Mouse (Mus musculus) small intestine, adult 2 months (tissue): ENCODE data around the gene Cpa4. TPM values are rescaled to one million over a fixed set of nuclear protein-coding genes. Genes with fewer than 3 reads are reported as not detected.

Experiments
- H3K27ac ChIP-seq: fragments of 200-500 bp; 2 replicates; pipeline ENCODE4 v1.5.1; 2012; ENCODE audit warnings: low read depth, low read length, control low read depth, inconsistent platforms; ENCODE audit not compliant: insufficient read depth
- H3K27me3 ChIP-seq: fragments of 200-500 bp; 2 replicates; pipeline ENCODE4 v1.6.1; 2012; ENCODE audit warnings: mild to moderate bottlenecking, moderate library complexity, low read length, inconsistent platforms; ENCODE audit not compliant: control insufficient read depth, insufficient read depth
- H3K36me3 ChIP-seq: fragments of 200-500 bp; 2 replicates; pipeline ENCODE4 v1.6.1; 2012; ENCODE audit warnings: mild to moderate bottlenecking, low read length, control low read depth, inconsistent platforms; ENCODE audit not compliant: control insufficient read depth, insufficient read depth
- H3K4me1 ChIP-seq: fragments of 200-500 bp; 2 replicates; pipeline ENCODE4 v1.6.1; 2012; ENCODE audit warnings: low read length, inconsistent platforms, mixed read lengths; ENCODE audit not compliant: control insufficient read depth, insufficient read depth, insufficient read length
- H3K4me3 ChIP-seq: fragments of 200-500 bp; 2 replicates; pipeline ENCODE4 v1.5.1; 2012; ENCODE audit warnings: low read depth, mild to moderate bottlenecking, control low read depth, inconsistent platforms, low read length, moderate library complexity
- CTCF ChIP-seq: fragments of 200-500 bp; IDR thresholded peaks from 2 replicates; pipeline ENCODE4 v1.5.1; 2012; ENCODE audit warnings: low read depth, mild to moderate bottlenecking, control low read depth, inconsistent platforms, low read length, moderate library complexity, mixed read lengths; ENCODE audit not compliant: insufficient replicate concordance, insufficient read length; ENCODE audit errors: extremely low read depth
- POLR2A ChIP-seq: fragments of 200-500 bp; IDR thresholded peaks from 2 replicates; pipeline ENCODE4 v1.6.1; 2012; ENCODE audit warnings: low read depth, mild to moderate bottlenecking, control low read depth, inconsistent platforms, low read length, moderate library complexity
- WGBS: fragments of 180-500 bp; shearing (Covaris S2); methylation state at CpG from one replicate; pipeline ENCODE4 v1.1.7; 2018; 5-methylcytosine and 5-hydroxymethylcytosine counted together
- polyA plus RNA-seq: library from polyadenylated mRNA; depleted of rRNA; stranded (reverse); fragments of >200 nt; gene quantifications from 2 replicates; pipeline ENCODE4 v1.2.3, GENCODE M21; 2012; rRNA removed

Gene Cpa4
- polyA plus RNA-seq, 1 experiment: not detected

DNA sequence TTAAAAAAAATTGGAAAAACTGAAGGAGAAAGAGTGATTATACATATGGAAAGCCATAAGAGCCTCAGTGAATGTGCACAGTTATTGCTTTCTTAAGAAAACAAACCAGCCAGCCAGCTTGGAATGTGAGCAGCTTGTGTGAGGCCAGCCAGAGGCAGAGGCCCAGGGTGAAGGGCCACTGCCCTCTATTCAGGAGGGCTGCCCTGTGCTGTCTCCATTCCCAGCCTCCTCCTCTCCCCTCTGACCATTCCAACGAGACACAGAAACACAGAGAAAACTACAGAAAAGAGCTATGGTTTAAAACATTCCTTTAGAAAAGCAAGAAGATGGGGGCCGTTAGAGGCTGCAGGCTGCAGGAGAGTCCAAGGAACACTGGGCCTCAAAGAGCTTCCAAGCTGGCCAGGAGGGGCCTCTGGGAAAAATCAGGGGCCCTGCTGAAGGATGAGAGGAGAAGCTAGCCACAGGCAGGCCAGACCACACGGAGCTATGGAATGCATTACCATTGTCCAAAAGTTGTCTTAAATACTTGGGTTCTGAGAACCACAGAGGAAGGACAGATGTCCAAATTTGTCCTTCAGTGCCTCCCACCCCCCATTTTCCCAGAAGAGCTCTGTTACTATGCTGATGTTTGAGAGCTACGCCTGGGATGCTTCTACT, 68.1 kb downstream of the Cpa4 start:
- no peak overlapping the region for H3K4me3 ChIP-seq
- H3K27ac ChIP-seq: no peak overlapping the region
- WGBS: 64% methylated on average over 4 of the region's 4 CpGs
- no peaks in the 10 kb centered on the region for H3K27me3 ChIP-seq
- no peaks in the 10 kb centered on the region for H3K36me3 ChIP-seq
- no peak for TF ChIP-seq POLR2A
- TF ChIP-seq CTCF: no peak
- no peaks in the 10 kb centered on the region for H3K4me1 ChIP-seq

DNA sequence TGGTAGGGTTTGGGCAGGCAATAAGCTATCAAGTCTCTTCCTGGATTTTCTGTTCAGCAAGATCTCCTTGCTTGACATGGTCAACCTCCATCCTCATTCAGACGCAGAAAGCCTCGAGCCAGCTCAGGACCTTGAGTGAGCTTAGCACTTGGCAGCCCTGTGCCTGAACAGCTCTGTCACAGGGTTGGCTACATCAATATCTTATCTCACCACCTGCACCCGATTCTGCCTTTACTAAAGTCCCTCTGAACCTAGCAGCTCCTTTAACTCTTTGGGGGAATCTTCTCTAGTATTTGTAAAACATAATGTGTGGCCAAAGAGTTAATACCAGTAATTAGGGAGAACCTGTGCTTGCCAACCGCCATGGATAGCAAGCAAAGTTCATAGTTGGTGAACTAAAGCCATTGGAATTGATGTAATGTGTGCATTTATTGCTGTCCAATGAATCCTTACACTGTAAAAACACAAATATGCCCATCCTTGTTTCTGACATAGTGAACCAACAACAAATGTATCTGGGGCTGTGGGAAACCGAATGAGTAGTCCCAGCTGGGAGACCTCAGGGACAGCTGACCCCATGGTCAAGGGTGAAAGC, 70.6 kb downstream of the Cpa4 start, which contains the start of gene Cpa1:
TSS of gene Cpa1 (plus strand) at position 545 of the 595 bp plus-strand sequence.
- H3K4me1 ChIP-seq: peaks cover 3% of the 10 kb centered on the region; the same call in 1 of the 2 replicates
- no peak within 1 kb of the TSS for H3K27ac ChIP-seq
- TF ChIP-seq POLR2A (no peak), CTCF (no peak)
- 31% methylated on average over 5 of the region's 5 CpGs for WGBS
- no peaks in the 10 kb centered on the region for H3K36me3 ChIP-seq
- H3K27me3 ChIP-seq: no peaks in the 10 kb centered on the region
- H3K4me3 ChIP-seq: no peak within 1 kb of the TSS

Other genes with a start within 250 kb of the Cpa4 start
- gene Zc3hc1, start 177.3 kb upstream of the Cpa4 start, polyA plus RNA-seq: 2.5 and 5.9 TPM in 2 replicates
- gene Klhdc10, start 166.5 kb upstream of the Cpa4 start, polyA plus RNA-seq: 6.6 and 7.1 TPM in 2 replicates
- gene Tmem209, start 58.6 kb upstream of the Cpa4 start, polyA plus RNA-seq: 7.3 and 11.4 TPM in 2 replicates
- not detected in 2 replicates for gene Ssmem1, start 58.5 kb upstream of the Cpa4 start, polyA plus RNA-seq
- gene Cpa2, start 26.8 kb upstream of the Cpa4 start, polyA plus RNA-seq: 0.90 and 296 TPM in 2 replicates
- not detected in 2 replicates for gene Cpa5, start 42.6 kb downstream of the Cpa4 start, polyA plus RNA-seq
- gene Cpa1, start 70.8 kb downstream of the Cpa4 start, polyA plus RNA-seq: 10.6 and 5,018 TPM in 2 replicates
- 0.99 and 1.9 TPM in 2 replicates for gene Cep41, start 125.4 kb downstream of the Cpa4 start, polyA plus RNA-seq
- gene Mest, start 155.2 kb downstream of the Cpa4 start, polyA plus RNA-seq: 15.1 and 38.1 TPM in 2 replicates